Mouse (Mus musculus): ENCODE measurements around the gene Tmem179.

DNA sequence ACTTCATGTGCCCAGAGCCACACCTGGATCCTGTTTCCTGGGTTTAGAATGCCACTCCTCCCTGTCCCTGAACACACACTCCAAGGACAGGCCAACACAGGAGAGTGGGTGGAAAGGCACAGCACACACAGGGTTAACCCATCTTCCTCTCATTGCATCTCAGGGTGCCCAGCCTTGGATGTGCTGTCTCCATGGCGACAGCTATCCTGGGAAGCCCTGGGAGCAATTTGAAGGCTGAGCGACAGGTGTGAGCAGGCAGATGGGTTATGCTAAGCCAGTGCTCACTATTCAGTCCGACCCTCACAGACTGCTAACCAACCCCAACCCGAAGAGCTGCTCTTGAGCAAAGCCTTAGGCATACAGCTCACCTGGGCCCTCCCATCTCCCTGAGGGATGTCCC is 9.3 kb downstream of the Tmem179 start:
- TF ChIP-seq MAX (IDR thresholded peaks at IDR 0.05; ENCODE audit: low read length), result no peak
- TF ChIP-seq E2F4 (IDR thresholded peaks at IDR 0.05; ENCODE audit: insufficient replicate concordance, low read depth, low read length), result no peak
- TF ChIP-seq CTCF (conservative IDR thresholded peaks at IDR 0.05 in 1 of 2, IDR thresholded peaks at IDR 0.05 in 1 of 2; ENCODE audit: low read depth in 2 of 2, low read length in 2 of 2), result no peak
- no peak for TF ChIP-seq EP300 (IDR thresholded peaks at IDR 0.05; ENCODE audit: low read length)
- TF ChIP-seq GABPA (IDR thresholded peaks at IDR 0.05; ENCODE audit: insufficient replicate concordance, low read depth, low read length), result no peak
- TF ChIP-seq USF2 (conservative IDR thresholded peaks at IDR 0.05; ENCODE audit: low read depth, low read length), result no peak
